In the genomic region with DNA sequence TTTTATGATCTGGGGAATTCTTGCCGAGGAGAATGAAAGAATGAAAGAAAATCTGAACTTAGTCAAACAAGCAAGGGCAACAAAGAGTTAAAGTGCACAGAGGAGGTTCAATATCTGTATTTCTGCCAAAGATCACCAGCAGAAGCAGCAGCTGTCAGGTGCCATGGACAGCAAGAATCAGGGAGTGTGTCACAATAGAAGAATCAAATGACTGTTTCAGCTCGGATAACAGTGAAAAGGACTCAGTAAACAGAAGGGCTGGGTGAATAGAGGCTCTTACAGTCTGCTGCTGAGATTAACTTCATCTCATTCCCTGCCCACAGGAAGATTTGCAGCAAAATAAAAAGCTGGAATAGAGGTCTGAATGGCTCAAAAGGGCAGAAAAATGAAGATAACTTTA, we compare ENCODE assay signal across 11 mouse cellular contexts.
DNase-seq lines count a peak whose midpoint lies in the region; ATAC-seq and TF ChIP-seq lines count a peak whose summit lies in the region.
"Had no signal": no experiment of that assay in that cellular context is flagged by ENCODE, and none has a peak within 500 bp of the region (broad histone marks: within the 10 kb centered on the region; RNA-seq: fewer than 3 reads in every experiment).

No protein-coding gene starts in this region.

- no peak overlapping the region for H3K27ac ChIP-seq in cerebellum, adult 2 months (ENCODE audit: insufficient read depth, low read length)
- H3K27ac ChIP-seq in limb, embryonic 14.5 days (replicated peaks; ENCODE audit: low read depth, low read length), result no peak overlapping the region
- no peak overlapping the region for H3K27ac ChIP-seq in limb, embryonic 10.5 days
- no peak overlapping the region for H3K27ac ChIP-seq in hindbrain, embryonic 13.5 days
- no peak overlapping the region for H3K27ac ChIP-seq in midbrain, postnatal 0 days (ENCODE audit: low read depth, low read length)
- H3K27ac ChIP-seq: stomach, embryonic 15.5 days had no signal

- H3K27me3 ChIP-seq in cerebellum, adult 2 months (ENCODE audit: control insufficient read depth, insufficient read depth, low read length), result no peaks in the 10 kb centered on the region
- H3K27me3 ChIP-seq in limb, embryonic 14.5 days (ENCODE audit: control insufficient read depth, insufficient read depth, low read length), result no peaks in the 10 kb centered on the region
- H3K27me3 ChIP-seq in limb, embryonic 10.5 days (ENCODE audit: low read depth, poor library complexity, severe bottlenecking), result no peaks in the 10 kb centered on the region
- no peaks in the 10 kb centered on the region for H3K27me3 ChIP-seq in hindbrain, embryonic 13.5 days
- H3K27me3 ChIP-seq in midbrain, postnatal 0 days (ENCODE audit: insufficient read depth, low read length), result no peaks in the 10 kb centered on the region
- H3K27me3 ChIP-seq: stomach, embryonic 15.5 days had no signal

- TF ChIP-seq POLR2A in cerebellum, adult 2 months (IDR thresholded peaks at IDR 0.05; ENCODE audit: borderline replicate concordance, insufficient read depth, low read length), result no peak
- TF ChIP-seq POLR2A in limb, embryonic 14.5 days (IDR thresholded peaks at IDR 0.05; ENCODE audit: borderline replicate concordance, extremely low read depth, insufficient read depth, insufficient read length), result no peak

- ATAC-seq in limb, embryonic 14.5 days (ENCODE audit: low FRiP score, low read depth), result no peak
- ATAC-seq in hindbrain, embryonic 13.5 days (ENCODE audit: low FRiP score), result peak; percentile 83
- ATAC-seq in midbrain, postnatal 0 days (ENCODE audit: low FRiP score), result no peak

- no peaks in the 10 kb centered on the region for H3K4me1 ChIP-seq in cerebellum, adult 2 months (ENCODE audit: control insufficient read depth, insufficient read depth, low read length)
- H3K4me1 ChIP-seq in limb, embryonic 14.5 days (ENCODE audit: control insufficient read depth, insufficient read depth, low read length), result no peaks in the 10 kb centered on the region
- no peaks in the 10 kb centered on the region for H3K4me1 ChIP-seq in limb, embryonic 10.5 days
- peaks cover 6% of the 10 kb centered on the region; the same call in 1 of the 2 replicates for H3K4me1 ChIP-seq in hindbrain, embryonic 13.5 days (replicated peaks)
- H3K4me1 ChIP-seq in midbrain, postnatal 0 days (ENCODE audit: insufficient read depth, low read length), result no peaks in the 10 kb centered on the region
- H3K4me1 ChIP-seq: stomach, embryonic 15.5 days had no signal

- 15% methylated on average over 2 of the region's 2 CpGs for WGBS in cerebellum, adult 2 months
- WGBS in limb, embryonic 14.5 days, result 49% methylated on average over 2 of the region's 2 CpGs
- WGBS in limb, embryonic 10.5 days, result 62% methylated on average over 2 of the region's 2 CpGs
- 29% methylated on average over 2 of the region's 2 CpGs for WGBS in hindbrain, embryonic 13.5 days
- WGBS in midbrain, postnatal 0 days, result 15% methylated on average over 2 of the region's 2 CpGs

- no peaks in the 10 kb centered on the region for H3K9me3 ChIP-seq in limb, embryonic 14.5 days (ENCODE audit: control insufficient read depth, low read length)
- H3K9me3 ChIP-seq in limb, embryonic 10.5 days (replicated peaks), result no peaks in the 10 kb centered on the region
- H3K9me3 ChIP-seq in hindbrain, embryonic 13.5 days, result no peaks in the 10 kb centered on the region
- no peaks in the 10 kb centered on the region for H3K9me3 ChIP-seq in midbrain, postnatal 0 days (ENCODE audit: low read length)
- H3K9me3 ChIP-seq: stomach, embryonic 15.5 days had no signal

- no peak overlapping the region for H3K4me2 ChIP-seq in limb, embryonic 14.5 days (replicated peaks; ENCODE audit: low read depth, low read length, severe bottlenecking)
- H3K4me2 ChIP-seq in hindbrain, embryonic 13.5 days, result no peak overlapping the region
- H3K4me2 ChIP-seq in midbrain, postnatal 0 days (ENCODE audit: low read depth, low read length, poor library complexity, severe bottlenecking), result no peak overlapping the region
- H3K4me2 ChIP-seq: stomach, embryonic 15.5 days had no signal

- TF ChIP-seq CTCF in cerebellum, adult 2 months (IDR thresholded peaks at IDR 0.05; ENCODE audit: borderline replicate concordance, insufficient read depth, low read depth, low read length), result no peak
- TF ChIP-seq CTCF in midbrain, postnatal 0 days (IDR thresholded peaks at IDR 0.05), result no peak

- no peak overlapping the region for H3K4me3 ChIP-seq in cerebellum, adult 2 months (replicated peaks; ENCODE audit: insufficient read depth, low read depth, low read length)
- H3K4me3 ChIP-seq in limb, embryonic 14.5 days (replicated peaks; ENCODE audit: low read length), result no peak overlapping the region
- no peak overlapping the region for H3K4me3 ChIP-seq in limb, embryonic 10.5 days
- H3K4me3 ChIP-seq in hindbrain, embryonic 13.5 days, result no peak overlapping the region
- H3K4me3 ChIP-seq in midbrain, postnatal 0 days (ENCODE audit: low read depth, low read length), result no peak overlapping the region
- H3K4me3 ChIP-seq: stomach, embryonic 15.5 days had no signal

- no peaks in the 10 kb centered on the region for H3K36me3 ChIP-seq in limb, embryonic 14.5 days (ENCODE audit: control insufficient read depth, insufficient read depth, low read length)
- no peaks in the 10 kb centered on the region for H3K36me3 ChIP-seq in limb, embryonic 10.5 days
- H3K36me3 ChIP-seq in hindbrain, embryonic 13.5 days, result no peaks in the 10 kb centered on the region
- H3K36me3 ChIP-seq in midbrain, postnatal 0 days (ENCODE audit: insufficient read depth, low read length), result no peaks in the 10 kb centered on the region
- H3K36me3 ChIP-seq: stomach, embryonic 15.5 days had no signal

- DNase-seq in cerebellum, adult 9-10 months, result peak; percentile 1
- no peak for DNase-seq in cerebellum, adult 2 months
- DNase-seq in limb, embryonic 14.5 days (ENCODE audit: low spot score), result peak; percentile 11
- DNase-seq in limb, embryonic 10.5 days (ENCODE audit: low spot score), result no peak
- DNase-seq in midbrain, postnatal 0 days (ENCODE audit: low spot score), result peak; percentile 62
- DNase-seq in frontal cortex, postnatal 25 days (ENCODE audit: low spot score in 2 of 2), result no peak
- DNase-seq in gastrocnemius, postnatal 10 days, result no peak
- DNase-seq: kidney, postnatal 25 days; lung, adult 18-20 months had no signal

- no peak overlapping the region for H3K9ac ChIP-seq in limb, embryonic 14.5 days (ENCODE audit: low read depth, low read length, severe bottlenecking)
- no peak overlapping the region for H3K9ac ChIP-seq in hindbrain, embryonic 13.5 days
- no peak overlapping the region for H3K9ac ChIP-seq in midbrain, postnatal 0 days (replicated peaks; ENCODE audit: low read length, poor library complexity, severe bottlenecking)
- H3K9ac ChIP-seq: stomach, embryonic 15.5 days had no signal

Comparison
In these comparisons a context has a peak if more than half of its experiments do, and no peak if none do; other contexts are left out.
1. DNase-seq: peak in cerebellum, adult 9-10 months (single experiment), limb, embryonic 14.5 days (single experiment) and midbrain, postnatal 0 days (single experiment); none in cerebellum, adult 2 months (0 of 2), limb, embryonic 10.5 days (single experiment), frontal cortex, postnatal 25 days (0 of 2) and gastrocnemius, postnatal 10 days (single experiment).